Mouse (Mus musculus) liver, embryonic 14.5 days (tissue): Measurements from ENCODE around the gene Cntnap2.

Source experiments
- CTCF ChIP-seq: IDR thresholded peaks from 2 replicates; pipeline ENCODE4 v1.5.1; 2016; ENCODE audit warnings: antibody characterized with exemption, low read depth, control low read depth
- EP300 ChIP-seq: IDR thresholded peaks from 2 replicates; pipeline ENCODE4 v1.6.1; 2016; ENCODE audit warnings: antibody characterized with exemption, low read depth

GRCm38 (mm10) chr6:47050319-47051222, 1991.4 kb downstream of the Cntnap2 start:
- TF ChIP-seq EP300: no peak
- TF ChIP-seq CTCF: no peak
